Mouse (Mus musculus) bone marrow, adult 2 months (tissue): ENCODE results near the gene Oxsr1.

Experiments used
- CTCF ChIP-seq: fragments of 200-500 bp; IDR thresholded peaks from 2 replicates; pipeline ENCODE4 v1.5.1; 2011; ENCODE audit warnings: low read length, control low read depth; ENCODE audit not compliant: control insufficient read depth, insufficient read depth
- POLR2A ChIP-seq: fragments of 200-500 bp; IDR thresholded peaks from 2 replicates; pipeline ENCODE4 v1.6.1; 2011; ENCODE audit warnings: low read depth, mild to moderate bottlenecking, control low read depth, low read length, borderline replicate concordance; ENCODE audit not compliant: control insufficient read depth

GRCm38 (mm10) chr9:119246826-119247225 lies 75.4 kb downstream of the Oxsr1 start:
- TF ChIP-seq POLR2A (no peak), CTCF (no peak)
